Mouse (Mus musculus): ENCODE measurements around the gene Mre11a.

Gene Mre11a

GRCm38 (mm10) chr9:14821396-14821795, 36.9 kb downstream of the Mre11a start:
- no peak for DNase-seq (ENCODE audit: low spot score)

DNA sequence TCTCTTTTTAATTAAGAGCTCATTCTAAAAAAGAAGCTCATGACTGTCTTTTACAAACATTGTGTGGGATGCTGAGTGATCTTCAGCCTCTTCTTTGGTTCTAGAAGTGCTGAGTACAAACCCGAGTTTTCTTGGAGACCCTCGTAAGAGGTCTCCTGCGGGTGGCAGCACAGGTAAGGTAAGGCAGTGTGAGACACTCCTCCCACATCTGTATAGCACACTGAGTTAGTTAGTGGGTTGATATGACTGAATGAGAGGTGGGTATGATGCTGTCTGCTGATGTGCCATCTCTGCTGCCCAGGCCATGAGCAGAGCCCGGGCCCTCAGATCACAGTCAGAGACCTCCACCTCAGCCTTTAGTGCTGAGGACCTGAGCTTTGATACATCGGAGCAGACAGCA, 40.4 kb downstream of the Mre11a start:
- no peak for DNase-seq (ENCODE audit: low spot score)

DNA sequence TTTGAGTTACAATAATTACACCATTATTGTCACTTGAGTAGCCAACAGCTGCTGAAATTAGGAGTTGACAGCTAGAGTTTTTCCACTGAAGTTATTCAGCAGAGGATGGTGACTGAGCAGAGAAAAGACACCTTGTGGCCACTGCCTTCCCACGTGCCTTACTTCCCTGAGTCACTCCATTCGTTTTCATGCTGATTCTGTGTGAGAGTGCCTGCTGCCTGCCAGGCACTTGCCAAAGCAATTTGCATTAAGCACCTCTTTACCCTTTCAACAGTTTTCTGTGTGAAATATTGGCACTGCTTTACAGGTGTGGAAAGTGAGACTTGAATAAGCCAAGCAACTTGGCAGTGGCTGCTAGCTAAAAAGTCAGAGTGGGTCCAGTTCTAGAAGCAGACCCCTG, 43.4 kb downstream of the Mre11a start:
- DNase-seq (ENCODE audit: low spot score): no peak

- DNase-seq (ENCODE audit: low spot score): no peak
These were observed 47.6 kb downstream of the Mre11a start for GRCm38 (mm10) chr9:14832046-14832445.

- no peak for DNase-seq (ENCODE audit: low spot score)
These were observed 51.1 kb downstream of the Mre11a start for GRCm38 (mm10) chr9:14835335-14836075.

GRCm38 (mm10) chr9:14839527-14839926, 55.1 kb downstream of the Mre11a start:
- DNase-seq (ENCODE audit: low spot score): peak; percentile 11

- no peak for DNase-seq (ENCODE audit: low spot score)
These were observed 55.5 kb downstream of the Mre11a start for GRCm38 (mm10) chr9:14839970-14840369.

DNA sequence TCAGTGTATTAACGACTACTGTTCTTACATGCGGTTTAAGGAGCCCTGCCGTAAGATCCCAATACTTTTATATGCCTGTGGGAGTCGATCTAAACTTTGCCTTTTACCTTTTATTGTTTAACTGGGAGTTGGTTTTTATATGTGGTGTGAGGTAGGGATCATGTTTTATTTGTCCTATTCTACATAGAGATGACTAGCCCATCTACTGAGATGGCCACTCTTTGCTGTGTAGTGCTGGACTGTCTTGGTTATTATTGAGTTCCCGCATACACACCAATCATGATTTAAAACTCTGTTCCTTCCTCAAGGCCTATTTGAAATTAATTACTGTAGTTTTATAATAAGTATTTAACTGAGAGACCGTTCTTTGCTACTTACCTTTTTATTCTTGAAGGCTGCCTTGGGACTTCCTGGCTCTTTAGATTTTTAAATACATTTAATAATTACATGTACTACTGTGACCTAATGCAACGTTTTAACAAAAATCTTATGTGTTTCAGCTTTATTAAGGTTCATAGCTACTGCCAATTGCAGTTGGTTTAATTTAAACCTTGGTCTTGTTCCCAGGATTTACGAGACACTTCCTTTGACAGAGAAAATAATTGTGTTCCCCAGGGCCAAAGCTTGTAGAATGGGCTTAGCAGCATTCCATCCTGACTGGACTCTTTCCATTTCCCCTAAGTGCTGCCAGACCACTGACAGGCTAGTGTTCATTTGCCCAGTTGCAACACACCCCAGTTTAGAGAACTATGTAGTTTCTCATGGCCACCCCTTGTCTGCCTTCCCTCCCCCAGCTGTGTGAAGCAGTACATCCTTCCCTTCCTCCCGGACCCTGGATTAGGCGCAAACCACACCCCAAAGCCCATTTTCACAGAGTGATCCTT, 57.7 kb downstream of the Mre11a start:
- no peak for DNase-seq (ENCODE audit: low spot score)

- DNase-seq (ENCODE audit: low spot score): no peak
These were observed 58.9 kb downstream of the Mre11a start for GRCm38 (mm10) chr9:14843311-14843857.

DNA sequence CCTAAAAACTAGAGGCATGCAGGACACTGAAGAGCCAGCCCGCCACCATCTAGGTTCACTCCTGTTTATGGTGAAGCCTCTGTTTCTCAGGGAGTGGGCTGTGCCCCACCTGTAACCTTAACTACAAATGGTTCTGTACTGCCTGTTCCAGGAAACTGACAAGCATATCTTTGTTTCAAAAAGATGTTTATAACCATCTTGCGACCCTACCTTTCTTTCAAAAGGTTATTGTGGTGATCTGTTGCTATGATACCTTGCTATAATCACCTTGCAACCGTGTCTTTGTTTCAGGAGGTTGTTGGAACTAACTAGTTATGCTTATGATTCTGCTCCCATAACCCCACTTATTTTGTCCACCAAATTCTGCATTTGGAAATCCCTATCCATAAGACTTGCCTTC, 59.4 kb downstream of the Mre11a start:
- DNase-seq (ENCODE audit: low spot score): no peak

GRCm38 (mm10) chr9:14846428-14846827, 62.0 kb downstream of the Mre11a start:
- DNase-seq (ENCODE audit: low spot score): peak; percentile 59

- no peak for DNase-seq (ENCODE audit: low spot score)
These were observed 63.9 kb downstream of the Mre11a start for GRCm38 (mm10) chr9:14848267-14848935.

- DNase-seq (ENCODE audit: low spot score): no peak
These were observed 70.1 kb downstream of the Mre11a start for GRCm38 (mm10) chr9:14854585-14854984.

DNA sequence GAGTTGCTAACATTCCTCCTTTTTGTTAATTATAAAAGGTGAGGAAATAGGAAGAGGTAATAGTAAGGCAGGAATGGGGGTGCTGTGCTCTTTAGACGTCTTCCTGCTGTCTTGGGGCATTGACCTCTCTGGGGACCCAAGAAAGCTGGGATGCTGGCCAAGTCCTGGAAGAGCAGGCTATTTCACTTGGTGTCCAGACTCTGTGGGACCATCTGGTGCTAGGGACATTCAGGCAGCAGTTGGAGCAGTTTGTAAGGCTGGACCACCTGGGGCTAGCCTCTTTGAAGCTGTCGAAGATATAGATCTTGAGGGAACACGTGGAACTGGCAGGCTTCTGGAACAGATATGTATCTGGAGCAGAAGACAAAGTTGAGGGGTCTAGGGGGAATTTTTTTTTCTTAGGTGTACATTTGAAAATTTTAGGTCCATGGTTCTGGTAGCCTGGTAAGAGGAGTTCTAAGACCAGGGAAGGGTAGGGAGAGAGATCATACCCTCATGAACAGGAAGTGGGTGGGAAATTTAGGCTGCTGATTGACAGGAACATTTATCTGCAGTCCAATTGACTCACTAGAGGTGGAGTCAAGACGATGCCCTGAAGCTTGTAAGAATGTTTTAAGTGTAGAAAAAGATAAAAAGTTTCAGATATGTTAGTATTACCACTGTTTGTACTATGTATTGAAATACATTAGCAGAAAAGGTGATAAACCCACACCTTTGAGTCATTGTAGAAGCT, 72.6 kb downstream of the Mre11a start:
- no peak for DNase-seq (ENCODE audit: low spot score)

- DNase-seq (ENCODE audit: low spot score): no peak
These were observed 73.8 kb downstream of the Mre11a start for GRCm38 (mm10) chr9:14858170-14858706.

GRCm38 (mm10) chr9:14858782-14859181, 74.3 kb downstream of the Mre11a start:
- no peak for DNase-seq (ENCODE audit: low spot score)

- peak; percentile 76 for DNase-seq (ENCODE audit: low spot score)
These were observed 75.6 kb downstream of the Mre11a start, which contains the start of gene Gpr83 for GRCm38 (mm10) chr9:14859868-14860639. Gpr83 (plus strand) TSS chr9:14860210.

DNA sequence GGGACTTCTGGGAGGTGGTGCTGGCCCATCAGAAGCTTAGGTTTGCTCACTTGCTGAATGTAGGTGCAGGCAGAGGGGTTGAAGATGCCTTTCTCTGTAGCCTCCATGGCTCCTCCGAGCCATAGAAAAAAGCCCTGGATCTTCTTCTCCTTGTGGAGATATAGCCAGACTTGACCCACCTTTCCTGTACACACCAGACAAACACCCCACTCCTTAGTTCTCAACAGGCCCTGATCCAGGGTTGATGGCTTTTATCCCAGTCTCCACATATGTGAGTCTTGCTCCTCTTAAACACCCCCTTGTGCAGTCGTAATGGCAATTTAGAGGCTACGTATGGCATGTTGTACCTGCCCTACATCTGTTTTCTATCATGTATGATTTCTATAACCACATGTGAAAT, 78.7 kb downstream of the Mre11a start:
- no peak for DNase-seq (ENCODE audit: low spot score)

DNA sequence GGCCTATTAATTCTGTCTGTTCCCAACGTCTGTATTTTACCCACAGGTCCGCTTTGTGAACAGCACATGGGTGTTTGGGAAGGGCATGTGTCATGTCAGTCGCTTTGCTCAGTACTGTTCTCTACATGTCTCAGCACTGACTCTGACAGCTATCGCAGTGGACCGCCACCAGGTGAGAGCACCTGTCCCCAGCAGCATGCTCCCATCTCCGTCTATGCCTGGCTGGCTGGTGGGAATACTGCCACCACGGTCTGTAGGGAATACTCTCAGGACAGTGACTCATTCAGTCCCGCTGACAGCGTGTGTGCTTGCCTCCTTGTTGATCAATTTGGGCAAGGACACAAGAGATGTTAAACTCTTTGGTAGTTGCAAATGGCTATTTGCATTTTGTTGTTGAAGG, 80.3 kb downstream of the Mre11a start:
- DNase-seq (ENCODE audit: low spot score): no peak

GRCm38 (mm10) chr9:14866957-14867356, 82.5 kb downstream of the Mre11a start:
- peak; percentile 75 for DNase-seq (ENCODE audit: low spot score)

DNA sequence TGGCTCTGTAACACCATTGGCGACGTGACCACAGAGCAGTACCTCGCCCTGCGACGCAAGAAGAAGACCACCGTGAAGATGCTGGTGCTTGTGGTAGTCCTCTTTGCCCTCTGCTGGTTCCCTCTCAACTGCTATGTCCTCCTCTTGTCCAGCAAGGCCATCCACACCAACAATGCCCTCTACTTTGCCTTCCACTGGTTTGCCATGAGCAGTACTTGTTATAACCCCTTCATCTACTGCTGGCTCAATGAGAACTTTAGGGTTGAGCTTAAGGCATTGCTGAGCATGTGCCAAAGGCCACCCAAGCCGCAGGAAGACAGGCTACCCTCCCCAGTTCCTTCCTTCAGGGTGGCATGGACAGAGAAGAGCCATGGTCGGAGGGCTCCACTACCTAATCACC, 83.9 kb downstream of the Mre11a start:
- no peak for DNase-seq (ENCODE audit: low spot score)

Data from embryo, embryonic 10 days (tissue).